Mouse (Mus musculus) liver, embryonic 13.5 days (tissue): ENCODE data around the gene Aspg. TPM values are rescaled to one million over a fixed set of nuclear protein-coding genes. Genes with fewer than 3 reads are reported as not detected.

Experiments used
- ATAC-seq: fragments of 200-750 bp; cut with Nextera tagmentation; 2 replicates; pipeline ENCODE4 v1.8.0; 2017; ENCODE audit warnings: low read depth, mild to moderate bottlenecking, moderate number of reproducible peaks, moderate library complexity
- DNase-seq: peaks from one replicate; pipeline ENCODE4 v3.0.0; 2022
- H3K27ac ChIP-seq: fragments of 300-500 bp; sonication (generic); 2 replicates; pipeline ENCODE4 v1.5.1; 2015; ENCODE audit warnings: moderate library complexity, mild to moderate bottlenecking, inconsistent platforms
- H3K27me3 ChIP-seq: fragments of 300-500 bp; sonication (generic); 2 replicates; pipeline ENCODE4 v1.6.1; 2015; ENCODE audit warnings: mild to moderate bottlenecking, inconsistent platforms
- H3K36me3 ChIP-seq: fragments of 300-500 bp; sonication (generic); 2 replicates; pipeline ENCODE4 v1.6.1; 2015; ENCODE audit warnings: mild to moderate bottlenecking, inconsistent platforms
- H3K4me1 ChIP-seq: fragments of 300-500 bp; sonication (generic); replicated peaks from 2 replicates; pipeline ENCODE4 v1.6.1; 2015; ENCODE audit warnings: inconsistent platforms
- H3K4me2 ChIP-seq: fragments of 300-500 bp; sonication (generic); 2 replicates; pipeline ENCODE4 v1.6.1; 2015; ENCODE audit warnings: inconsistent platforms, mild to moderate bottlenecking, moderate library complexity
- H3K4me3 ChIP-seq: fragments of 300-500 bp; sonication (generic); replicated peaks from 2 replicates; pipeline ENCODE4 v1.5.1; 2015; ENCODE audit warnings: mild to moderate bottlenecking, inconsistent platforms
- H3K9ac ChIP-seq: fragments of 300-500 bp; sonication (generic); 2 replicates; pipeline ENCODE4 v1.6.1; 2015; ENCODE audit warnings: mild to moderate bottlenecking, inconsistent platforms
- H3K9me3 ChIP-seq: fragments of 300-500 bp; sonication (generic); replicated peaks from 2 replicates; pipeline ENCODE4 v1.6.1; 2016; ENCODE audit warnings: inconsistent platforms
- WGBS: fragments of 180-500 bp; shearing (Covaris S2); methylation state at CpG from one replicate; pipeline ENCODE4 v1.1.7; 2015; ENCODE audit not compliant: insufficient replicate concordance; 5-methylcytosine and 5-hydroxymethylcytosine counted together
- polyA plus RNA-seq: library from polyadenylated mRNA; unstranded; fragments of >200 nt; fragmentation: Nextera tagmentation; extraction: Ambion mirVana; gene quantifications from 2 replicates; pipeline ENCODE4 v1.2.1, GENCODE M21; 2015

Gene Aspg
- polyA plus RNA-seq, 1 experiment from 2014 or later, result 0.10 TPM

GRCm38 (mm10) chr12:112117006-112117405 is 10.5 kb downstream of the Aspg start:
- DNase-seq (no peak), ATAC-seq (no peak)
- no peaks in the 10 kb centered on the region for H3K9me3 ChIP-seq
- H3K4me1 ChIP-seq, result no peaks in the 10 kb centered on the region
- H3K4me3 ChIP-seq, result no peak overlapping the region
- H3K9ac ChIP-seq, result no peak overlapping the region
- H3K36me3 ChIP-seq, result no peaks in the 10 kb centered on the region
- no peak overlapping the region for H3K4me2 ChIP-seq
- H3K27ac ChIP-seq, result no peak overlapping the region
- H3K27me3 ChIP-seq, result 0 out of 2 replicates have a peak, but pooled peaks cover 3% of the 10 kb centered on the region
- 49% methylated on average over 5 of the region's 5 CpGs for WGBS

- no peak overlapping the region for H3K27ac ChIP-seq
- no peaks in the 10 kb centered on the region for H3K36me3 ChIP-seq
- DNase-seq, result no peak
- no peak overlapping the region for H3K4me2 ChIP-seq
- H3K4me1 ChIP-seq, result no peaks in the 10 kb centered on the region
- ATAC-seq, result no peak
- H3K9me3 ChIP-seq, result no peaks in the 10 kb centered on the region
- 52% methylated on average over 7 of the region's 7 CpGs for WGBS
- H3K9ac ChIP-seq, result no peak overlapping the region
- no peak overlapping the region for H3K4me3 ChIP-seq
- 0 out of 2 replicates have a peak, but pooled peaks cover 3% of the 10 kb centered on the region for H3K27me3 ChIP-seq
These were observed 11.2 kb downstream of the Aspg start for GRCm38 (mm10) chr12:112117649-112118048.

GRCm38 (mm10) chr12:112121188-112121587 is 14.7 kb downstream of the Aspg start:
- H3K4me1 ChIP-seq, result no peaks in the 10 kb centered on the region

GRCm38 (mm10) chr12:112125903-112126302 is 19.4 kb downstream of the Aspg start:
- WGBS, result 52% methylated on average over 14 of the region's 14 CpGs
- ATAC-seq, result no peak
- Histone ChIP-seq H3K4me1 (peaks cover 7% of the 10 kb centered on the region), H3K9ac (no peak overlapping the region), H3K4me2 (no peak overlapping the region), H3K36me3 (no peaks in the 10 kb centered on the region), H3K4me3 (no peak overlapping the region), H3K27ac (no peak overlapping the region), H3K9me3 (no peaks in the 10 kb centered on the region), H3K27me3 (peaks cover 25% of the 10 kb centered on the region)
- DNase-seq, result no peak

More at GRCm38 (mm10) chr12:112121188-112121587, 14.7 kb downstream of the Aspg start:
- no peak for DNase-seq
- ATAC-seq, result no peak
- Histone ChIP-seq H3K9me3 (no peaks in the 10 kb centered on the region), H3K9ac (no peak overlapping the region), H3K27me3 (no peaks in the 10 kb centered on the region), H3K36me3 (no peaks in the 10 kb centered on the region), H3K4me2 (no peak overlapping the region), H3K4me3 (no peak overlapping the region), H3K27ac (no peak overlapping the region)
- 38% methylated on average over 3 of the region's 3 CpGs for WGBS

GRCm38 (mm10) chr12:112126931-112127635 is 20.6 kb downstream of the Aspg start:
- Histone ChIP-seq H3K36me3 (no peaks in the 10 kb centered on the region), H3K27me3 (peaks cover 37% of the 10 kb centered on the region), H3K27ac (no peak overlapping the region), H3K4me2 (no peak overlapping the region), H3K9me3 (no peaks in the 10 kb centered on the region), H3K4me1 (peaks cover 7% of the 10 kb centered on the region), H3K4me3 (no peak overlapping the region), H3K9ac (no peak overlapping the region)
- ATAC-seq, result no peak
- no peak for DNase-seq
- 48% methylated on average over 14 of the region's 14 CpGs for whole genome bisulfite sequencing

- 52% methylated on average over 4 of the region's 4 CpGs for WGBS
- no peak overlapping the region for H3K9ac ChIP-seq
- H3K4me2 ChIP-seq, result no peak overlapping the region
- peaks cover 7% of the 10 kb centered on the region for H3K4me1 ChIP-seq
- no peaks in the 10 kb centered on the region for H3K9me3 ChIP-seq
- H3K4me3 ChIP-seq, result no peak overlapping the region
- no peak for ATAC-seq
- no peak overlapping the region for H3K27ac ChIP-seq
- H3K36me3 ChIP-seq, result no peaks in the 10 kb centered on the region
- H3K27me3 ChIP-seq, result peaks cover 51% of the 10 kb centered on the region
- no peak for DNase-seq
These were observed 22.0 kb downstream of the Aspg start for GRCm38 (mm10) chr12:112128526-112128925.

- no peaks in the 10 kb centered on the region for H3K36me3 ChIP-seq
- H3K4me3 ChIP-seq, result no peak overlapping the region
- H3K9ac ChIP-seq, result no peak overlapping the region
- DNase-seq, result no peak
- H3K4me2 ChIP-seq, result no peak overlapping the region
- no peaks in the 10 kb centered on the region for H3K9me3 ChIP-seq
- H3K27ac ChIP-seq, result no peak overlapping the region
- 41% methylated on average over 6 of the region's 6 CpGs for WGBS
- no peak for ATAC-seq
- H3K4me1 ChIP-seq, result peaks cover 7% of the 10 kb centered on the region
- peaks cover 54% of the 10 kb centered on the region for H3K27me3 ChIP-seq
These were observed 22.9 kb downstream of the Aspg start for GRCm38 (mm10) chr12:112129300-112129856.

- Histone ChIP-seq H3K36me3 (no peaks in the 10 kb centered on the region), H3K4me3 (peak overlapping the region; percentile 66), H3K9me3 (no peaks in the 10 kb centered on the region), H3K4me2 (peak overlapping the region; percentile 75), H3K27ac (no peak overlapping the region), H3K4me1 (peaks cover 7% of the 10 kb centered on the region), H3K27me3 (peaks cover 60% of the 10 kb centered on the region), H3K9ac (peak overlapping the region; percentile 52)
- ATAC-seq, result 0 out of 2 replicates have a peak, but pooled peaks have one; percentile 21
- WGBS, result 1% methylated on average over 75 of the region's 79 CpGs
- no peak for DNase-seq
These were observed 23.8 kb downstream of the Aspg start for GRCm38 (mm10) chr12:112130161-112130860.

- ATAC-seq (no peak), DNase-seq (no peak)
- H3K27me3 ChIP-seq, result peaks cover 66% of the 10 kb centered on the region
- no peaks in the 10 kb centered on the region for H3K36me3 ChIP-seq
- H3K4me2 ChIP-seq, result peak overlapping the region; percentile 75
- no peak overlapping the region for H3K27ac ChIP-seq
- WGBS, result 13% methylated on average over 32 of the region's 32 CpGs
- no peak overlapping the region; the same call in 1 of the 2 replicates for H3K9ac ChIP-seq
- peak overlapping the region; percentile 66 for H3K4me3 ChIP-seq
- H3K9me3 ChIP-seq, result no peaks in the 10 kb centered on the region
- peaks cover 7% of the 10 kb centered on the region for H3K4me1 ChIP-seq
These were observed 24.5 kb downstream of the Aspg start for GRCm38 (mm10) chr12:112130957-112131356.

GRCm38 (mm10) chr12:112140231-112140630 is 33.8 kb downstream of the Aspg start:
- WGBS, result 2% methylated on average over 5 of the region's 5 CpGs
- peaks cover 59% of the 10 kb centered on the region for H3K27me3 ChIP-seq

GRCm38 (mm10) chr12:112140745-112141144 is 34.3 kb downstream of the Aspg start:
- Histone ChIP-seq H3K4me3 (no peak overlapping the region), H3K27ac (no peak overlapping the region), H3K9me3 (no peaks in the 10 kb centered on the region), H3K9ac (no peak overlapping the region), H3K36me3 (no peaks in the 10 kb centered on the region), H3K27me3 (peaks cover 59% of the 10 kb centered on the region), H3K4me1 (peaks cover 18% of the 10 kb centered on the region), H3K4me2 (no peak overlapping the region)
- WGBS, result 32% methylated on average over 7 of the region's 7 CpGs
- DNase-seq (no peak), ATAC-seq (no peak)

More at GRCm38 (mm10) chr12:112140231-112140630, 33.8 kb downstream of the Aspg start:
- DNase-seq (no peak), ATAC-seq (no peak)
- Histone ChIP-seq H3K36me3 (no peaks in the 10 kb centered on the region), H3K4me2 (no peak overlapping the region), H3K9ac (no peak overlapping the region), H3K9me3 (no peaks in the 10 kb centered on the region), H3K27ac (no peak overlapping the region), H3K4me1 (peaks cover 14% of the 10 kb centered on the region), H3K4me3 (no peak overlapping the region)
